Mouse (Mus musculus): Measurements from ENCODE around the gene Hmgcl.
"Not testable (repeated sequence)": the region's sequence is repeated elsewhere in the genome, so short reads cannot be mapped to it uniquely, and the experiment has no call there.

The Hmgcl gene

GRCm38 (mm10) chr4:135926861-135927260, 19.4 kb upstream of the Hmgcl start:
- DNase-seq (ENCODE audit: low spot score in 2 of 2), result no peak

GRCm38 (mm10) chr4:135928376-135928775, 17.9 kb upstream of the Hmgcl start:
- DNase-seq (ENCODE audit: low spot score in 2 of 2), result no peak

- no peak for DNase-seq (ENCODE audit: low spot score in 2 of 2)
These were observed 16.8 kb upstream of the Hmgcl start for GRCm38 (mm10) chr4:135929405-135929804.

- DNase-seq (ENCODE audit: low spot score in 2 of 2), result no peak
These were observed 16.4 kb upstream of the Hmgcl start for GRCm38 (mm10) chr4:135929828-135930227.

DNA sequence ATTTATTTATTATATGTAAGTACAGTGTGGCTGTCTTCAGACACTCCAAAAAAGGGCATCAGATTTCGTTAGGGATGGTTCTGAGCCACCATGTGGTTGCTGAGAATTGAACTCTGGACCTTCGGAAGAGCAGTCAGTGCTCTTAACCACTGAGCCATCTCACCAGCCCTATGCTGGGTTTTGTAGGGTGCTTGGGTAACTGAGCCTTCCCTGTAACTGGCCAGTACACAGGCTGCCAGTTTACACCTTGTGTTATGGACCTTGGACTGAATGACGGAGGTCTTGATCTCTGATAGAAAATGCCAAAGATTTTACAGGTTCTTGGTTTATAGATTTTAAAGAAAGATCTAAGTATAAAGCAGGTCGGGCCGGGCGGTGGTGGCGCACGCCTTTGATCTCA, 16.0 kb upstream of the Hmgcl start:
- no peak for DNase-seq (ENCODE audit: low spot score in 2 of 2)

DNA sequence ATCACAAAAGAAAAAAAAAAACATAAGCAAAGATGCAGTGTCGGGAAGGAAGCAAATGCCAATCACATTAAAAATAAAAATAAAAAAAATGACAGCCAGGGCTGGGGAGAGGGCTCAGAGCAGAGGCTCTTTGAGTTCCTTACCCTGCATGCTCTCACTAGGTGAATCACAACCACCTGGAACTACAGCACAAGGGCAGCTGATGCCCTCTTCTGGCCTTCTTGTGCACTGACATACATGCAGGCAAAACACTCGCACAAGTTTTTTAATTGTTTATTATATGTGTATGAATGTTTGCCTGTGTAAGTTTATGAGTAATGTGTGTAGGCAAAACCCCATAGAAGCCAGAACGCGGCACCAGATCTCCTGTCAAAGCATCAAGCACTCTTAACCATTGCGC, 14.4 kb upstream of the Hmgcl start:
- DNase-seq (ENCODE audit: low spot score in 2 of 2), result no peak

DNA sequence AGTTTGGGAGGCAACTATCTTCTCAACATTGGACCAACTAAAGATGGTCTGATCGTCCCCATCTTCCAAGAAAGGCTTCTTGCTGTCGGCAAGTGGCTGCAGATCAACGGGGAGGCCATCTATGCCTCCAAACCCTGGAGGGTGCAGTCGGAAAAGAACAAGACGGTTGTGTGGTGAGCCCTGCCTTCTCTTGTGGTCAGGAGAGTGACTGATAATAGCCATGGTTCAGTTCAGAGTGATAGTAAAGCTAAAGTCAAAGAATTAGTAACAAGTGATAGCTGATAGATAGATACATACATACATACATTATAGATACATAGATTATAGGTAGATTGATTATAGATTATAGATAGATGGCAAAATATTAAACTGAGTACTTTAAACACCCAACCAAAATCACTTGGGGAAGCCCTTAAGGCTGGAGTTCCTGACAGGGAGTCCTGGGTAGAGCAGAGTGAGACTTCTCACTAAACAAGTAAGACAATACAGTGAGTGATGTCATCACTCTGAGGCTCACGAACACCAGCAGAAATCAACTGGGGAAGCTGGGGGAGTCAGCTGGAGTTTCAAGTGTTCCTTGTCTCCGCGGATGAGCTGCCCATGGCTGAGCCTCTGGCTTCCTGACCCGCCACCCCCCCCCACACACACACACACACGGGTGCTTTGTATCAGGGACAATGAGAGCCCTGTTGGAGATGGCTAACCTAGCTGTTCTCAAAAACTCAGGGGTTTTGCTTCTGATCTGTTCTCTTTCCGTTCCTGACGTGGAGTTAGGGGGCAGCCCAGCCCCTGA, 11.3 kb upstream of the Hmgcl start:
- no peak for DNase-seq (ENCODE audit: low spot score in 2 of 2)

DNA sequence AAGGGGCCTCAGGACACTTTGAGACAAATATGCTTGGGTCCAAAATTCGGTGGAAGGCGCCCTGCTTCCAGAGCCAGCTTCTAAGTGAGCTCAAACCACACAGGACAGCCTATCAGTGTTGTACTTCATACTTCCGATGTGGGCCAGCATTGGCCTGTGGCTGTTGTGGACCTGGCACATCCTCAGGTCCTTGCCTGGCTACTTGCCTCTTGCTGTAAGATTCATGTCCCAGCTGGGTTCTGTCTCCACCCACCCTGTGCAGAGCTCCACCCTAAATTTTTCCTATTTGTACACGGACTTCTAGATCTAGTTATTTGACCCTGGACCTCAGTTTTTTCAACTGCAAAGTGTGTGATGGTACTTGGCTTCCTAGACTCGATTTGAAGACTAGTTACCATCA, 10.7 kb upstream of the Hmgcl start:
- no peak for DNase-seq (ENCODE audit: low spot score in 2 of 2)

GRCm38 (mm10) chr4:135938858-135939257, 7.4 kb upstream of the Hmgcl start:
- DNase-seq (ENCODE audit: low spot score in 2 of 2), result no peak

DNA sequence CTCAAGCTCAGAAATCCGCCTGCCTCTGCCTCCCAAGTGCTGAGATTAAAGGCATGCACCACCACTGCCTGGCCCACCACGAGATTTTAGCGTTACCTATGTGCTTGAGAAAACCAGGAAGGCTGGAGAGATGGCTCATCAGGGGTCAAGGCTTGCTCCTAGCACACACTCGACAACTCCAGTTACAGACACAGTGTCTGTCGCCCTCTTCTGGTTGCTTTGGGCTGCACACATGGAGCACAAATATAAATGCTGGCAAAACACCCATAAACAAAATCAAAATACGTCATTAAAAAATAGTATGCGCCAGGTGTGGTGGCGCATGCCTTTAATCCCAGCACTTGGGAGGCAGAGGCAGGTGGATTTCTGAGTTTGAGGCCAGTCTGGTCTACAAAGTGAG, 5.2 kb upstream of the Hmgcl start:
- not testable (repeated sequence) for DNase-seq (ENCODE audit: low spot score in 2 of 2)

DNA sequence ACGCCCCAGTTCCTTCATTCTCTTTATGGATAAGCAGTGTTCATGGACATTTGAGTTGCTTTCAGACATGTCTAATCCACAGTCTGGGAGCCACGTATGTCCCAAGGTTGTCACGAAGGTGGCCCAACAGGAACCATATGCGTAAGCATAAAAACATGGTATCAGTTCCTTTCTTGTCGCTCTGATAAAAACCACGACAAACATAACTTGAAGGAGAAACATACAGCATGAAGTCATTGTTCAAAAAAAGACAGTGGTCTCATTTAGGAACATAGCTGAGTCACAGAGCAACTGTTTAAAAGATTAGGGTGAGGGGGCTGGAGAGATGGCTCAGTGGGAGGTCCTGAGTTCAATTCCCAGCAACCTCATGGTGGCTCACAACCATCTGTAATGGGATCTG, 4.1 kb upstream of the Hmgcl start:
- DNase-seq (ENCODE audit: low spot score in 2 of 2), result no peak

GRCm38 (mm10) chr4:135943389-135943788, 2.9 kb upstream of the Hmgcl start:
- no peak for DNase-seq (ENCODE audit: low spot score in 2 of 2)

DNA sequence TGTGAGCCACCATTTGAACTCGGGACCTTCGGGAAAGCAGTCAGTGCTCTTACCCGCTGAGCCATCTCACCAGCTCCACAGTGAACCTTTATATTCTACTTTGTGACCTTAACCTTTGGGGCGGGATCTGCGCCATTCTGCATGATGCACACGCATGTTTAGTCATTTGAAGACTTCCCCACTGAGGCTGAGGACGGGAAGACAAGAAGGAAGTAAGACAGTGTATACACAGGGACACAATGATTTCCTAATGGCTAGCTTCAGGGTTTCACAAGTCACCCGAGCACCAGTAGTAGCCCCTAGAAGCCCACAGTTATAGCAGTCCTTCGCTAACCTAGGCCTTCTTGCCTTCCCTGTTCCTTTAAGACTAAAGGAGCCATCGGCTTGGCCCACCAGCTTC, 542 bp upstream of the Hmgcl start:
- DNase-seq (ENCODE audit: low spot score in 2 of 2), result no peak

GRCm38 (mm10) chr4:135946659-135947301, 532 bp downstream of the Hmgcl start:
- DNase-seq (ENCODE audit: low spot score in 2 of 2), result no peak

DNA sequence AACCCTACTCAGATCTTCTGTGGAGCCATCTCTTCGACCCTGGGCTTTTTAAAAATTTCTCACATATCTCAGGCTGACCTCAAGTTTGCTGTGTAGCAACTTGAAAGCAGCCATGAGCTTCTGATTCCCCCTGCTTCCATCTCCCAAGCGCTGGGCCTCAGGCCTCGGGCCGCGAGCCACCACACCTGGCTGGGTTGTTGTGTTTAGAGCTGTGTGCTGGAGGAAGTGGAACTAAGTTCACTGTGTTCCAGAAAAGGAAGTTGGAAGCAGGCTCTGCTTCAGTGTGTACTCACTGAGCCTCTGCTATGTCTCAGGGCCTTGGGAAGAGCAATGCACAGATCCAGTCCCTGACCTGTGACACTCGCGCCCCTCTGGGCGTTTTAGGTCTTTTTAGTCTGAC, 1.9 kb downstream of the Hmgcl start:
- DNase-seq (ENCODE audit: low spot score in 2 of 2), result no peak

DNA sequence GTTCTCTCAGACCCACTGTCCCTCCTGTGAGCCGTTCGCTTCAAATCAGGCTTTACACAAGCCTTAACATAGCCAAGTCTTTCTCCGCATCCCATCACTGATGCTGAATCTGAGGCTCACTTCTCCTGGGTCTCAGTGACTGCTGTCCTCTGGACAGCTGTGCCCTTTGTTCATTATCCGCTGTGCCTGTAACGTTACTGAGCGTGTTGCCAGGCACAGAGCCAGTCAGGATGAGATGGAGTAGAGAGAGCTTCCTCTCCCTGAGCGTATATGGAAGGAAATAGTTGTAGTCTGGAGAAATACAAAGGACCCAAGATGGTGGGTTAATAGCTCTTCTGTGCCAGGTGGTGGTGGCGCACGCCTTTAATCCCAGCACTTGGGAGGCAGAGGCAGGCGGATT, 3.2 kb downstream of the Hmgcl start:
- no peak for DNase-seq (ENCODE audit: low spot score in 2 of 2)

DNA sequence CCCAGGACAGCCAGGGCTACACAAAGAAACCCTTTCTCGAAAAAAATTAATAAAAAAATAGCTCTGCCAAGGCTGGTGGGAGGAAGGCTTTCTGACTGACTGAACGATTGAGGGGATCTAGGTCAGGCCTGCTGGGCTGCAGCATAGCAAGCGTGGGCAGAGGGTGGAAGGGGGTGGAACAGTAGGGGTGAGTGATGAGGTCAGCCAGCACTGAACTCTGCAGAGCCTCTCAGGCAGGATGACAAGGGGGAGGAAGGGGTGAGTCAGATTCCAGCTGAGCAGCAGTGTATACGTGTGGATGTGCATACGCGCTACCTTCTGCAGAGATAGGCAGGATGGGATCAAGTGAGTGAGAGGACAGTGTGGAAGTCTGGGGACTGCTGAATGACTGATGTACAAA, 3.7 kb downstream of the Hmgcl start:
- DNase-seq (ENCODE audit: low spot score in 2 of 2), result no peak

DNA sequence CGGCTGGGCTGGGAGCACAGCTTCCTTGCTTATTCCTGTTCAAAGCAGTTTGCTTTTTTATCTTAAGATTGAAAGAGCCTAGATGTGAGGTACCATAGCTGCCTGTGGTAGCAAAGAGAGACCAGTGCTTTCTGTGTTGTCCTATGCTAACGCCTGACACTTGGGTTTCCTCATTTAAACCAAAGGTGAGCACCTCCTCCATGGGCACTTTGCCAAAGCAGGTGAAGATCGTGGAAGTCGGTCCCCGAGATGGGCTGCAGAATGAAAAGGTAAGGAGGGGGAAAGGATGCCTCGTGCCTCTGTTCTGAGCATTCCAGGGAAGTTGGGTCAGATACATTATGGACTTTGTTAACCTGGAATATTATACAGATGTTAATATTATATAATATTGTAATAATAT, 4.1 kb downstream of the Hmgcl start:
- no peak for DNase-seq (ENCODE audit: low spot score in 2 of 2)

- DNase-seq (ENCODE audit: low spot score in 2 of 2), result no peak
These were observed 5.3 kb downstream of the Hmgcl start for GRCm38 (mm10) chr4:135951505-135951904.

- DNase-seq (ENCODE audit: low spot score in 2 of 2), result no peak
These were observed 6.9 kb downstream of the Hmgcl start for GRCm38 (mm10) chr4:135953179-135953578.

DNA sequence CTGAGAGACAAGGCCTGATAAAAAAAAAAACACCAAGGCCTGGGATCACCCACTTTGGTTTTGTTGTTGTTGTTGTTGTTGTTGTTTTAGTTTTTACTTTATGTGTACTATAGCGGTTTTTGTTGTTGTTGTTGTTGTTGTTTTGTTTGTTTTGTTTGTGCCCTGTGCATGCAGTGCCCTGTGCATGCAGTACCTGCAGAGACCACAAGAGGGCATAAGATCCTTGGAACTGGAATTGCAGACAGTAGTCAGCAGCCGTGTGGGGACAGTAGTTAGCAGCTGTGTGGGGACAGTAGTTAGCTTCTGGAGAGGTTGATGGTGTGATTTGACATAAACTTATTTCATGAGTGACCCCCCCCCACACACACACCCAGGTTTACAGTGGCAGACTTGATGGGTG, 8.0 kb downstream of the Hmgcl start:
- DNase-seq (ENCODE audit: low spot score in 2 of 2), result peak in 1 of 2 experiments; percentile 77

DNA sequence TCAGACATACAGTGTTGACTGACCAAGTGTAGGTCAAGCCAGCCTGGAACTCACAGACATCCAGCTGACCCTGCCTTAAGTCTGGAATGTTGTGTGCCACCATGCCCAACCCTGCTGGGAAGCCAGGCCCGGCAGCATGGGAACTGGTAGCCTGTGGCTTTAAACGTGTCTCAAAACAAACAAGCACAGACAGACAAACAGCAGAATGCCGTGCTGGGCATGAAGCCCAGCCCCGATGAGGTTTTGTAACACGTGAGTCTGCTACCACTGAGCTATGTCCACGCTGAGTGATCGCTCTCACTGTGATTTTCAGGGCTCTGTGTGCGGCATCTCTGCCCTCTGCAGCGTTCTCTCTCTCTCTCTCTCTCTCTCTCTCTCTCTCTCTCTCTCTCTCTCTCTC, 9.6 kb downstream of the Hmgcl start:
- DNase-seq (ENCODE audit: low spot score in 2 of 2), result no peak

DNA sequence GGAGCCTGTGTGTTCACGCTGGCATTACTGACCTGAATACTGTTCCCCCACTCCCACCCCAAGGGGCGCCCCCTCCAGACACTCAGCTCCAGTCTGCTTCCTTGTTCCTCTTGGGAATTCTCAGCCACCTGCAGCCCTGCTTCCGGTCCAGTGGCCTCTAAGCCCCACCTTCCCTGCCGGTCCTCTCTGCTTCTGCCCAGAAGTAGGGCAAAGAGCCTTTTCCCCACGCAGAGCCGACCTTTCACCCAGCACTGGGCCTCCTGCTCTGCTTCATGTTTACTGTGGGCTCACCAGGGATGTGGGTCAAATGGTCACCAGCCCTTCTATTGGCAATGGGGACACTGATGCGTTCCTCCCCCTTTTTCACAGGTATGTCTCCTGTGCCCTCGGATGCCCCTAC, 12.1 kb downstream of the Hmgcl start:
- DNase-seq (ENCODE audit: low spot score in 2 of 2), result no peak

GRCm38 (mm10) chr4:135960717-135961116, 14.5 kb downstream of the Hmgcl start:
- peak in 1 of 2 experiments; percentile 87 for DNase-seq (ENCODE audit: low spot score in 2 of 2)

Data from left cerebral cortex, adult 9 months (tissue).